Mouse (Mus musculus) erythroblast, adult 5-6 weeks (primary cell): ENCODE data around the gene Krt75. TPM values are rescaled to one million over a fixed set of nuclear protein-coding genes. Genes with fewer than 3 reads are reported as not detected.
"Not testable (repeated sequence)": the region's sequence is repeated elsewhere in the genome, so short reads cannot be mapped to it uniquely, and the experiment has no call there.

Source experiments
- ATAC-seq: replicated peaks from 2 replicates; pipeline ENCODE4 v1.8.0; 2016; ENCODE audit warnings: moderate number of reproducible peaks, mild to moderate bottlenecking, moderate TSS enrichment, inconsistent platforms; ENCODE audit not compliant: poor library complexity, low FRiP score, severe bottlenecking
- total RNA-seq, 2 experiments: library from RNA; stranded (forward) in 1 of 2; stranded (reverse) in 1 of 2; fragments of 150-400 nt in 1 of 2; fragments of 200-764, 138-1000 nt in 1 of 2; gene quantifications; 2 replicates each; pipeline versions ENCODE4 v1.2.3 to v1.2.4; 2015 to 2017; ENCODE audit warnings: low replicate concordance in 2 of 2

The Krt75 gene
- total RNA-seq, 2 experiments from 2014 or later, result not detected

GRCm38 (mm10) chr15:101522556-101523232 is 51.0 kb downstream of the Krt75 start:
- no peak for ATAC-seq

GRCm38 (mm10) chr15:101519792-101520191 is 53.9 kb downstream of the Krt75 start:
- no peak for ATAC-seq

- ATAC-seq, result not testable (repeated sequence)
Measured at GRCm38 (mm10) chr15:101517161-101517560, 56.5 kb downstream of the Krt75 start, which contains the start of gene Gm49425. TSS of gene Gm49425 (minus strand) at chr15:101517261.

Other genes with a start within 250 kb of the Krt75 start
- gene Krt80, start 203.7 kb downstream of the Krt75 start, total RNA-seq (2015; ENCODE audit: low replicate concordance), result 9.4 and 9.6 TPM in 2 replicates
- 2.4 TPM in 2 replicates for gene Krt80, start 203.7 kb downstream of the Krt75 start, total RNA-seq (2017; ENCODE audit: low replicate concordance)
- gene Krt7, start 162.9 kb downstream of the Krt75 start, total RNA-seq (2015; ENCODE audit: low replicate concordance), result not detected in 2 replicates
- 1.2 and 5.6 TPM in 2 replicates for gene Krt7, start 162.9 kb downstream of the Krt75 start, total RNA-seq (2017; ENCODE audit: low replicate concordance)
- gene Krt87, start 135.1 kb downstream of the Krt75 start, total RNA-seq (2015; ENCODE audit: low replicate concordance), result not detected in 2 replicates
- not detected in 2 replicates for gene Krt87, start 135.1 kb downstream of the Krt75 start, total RNA-seq (2017; ENCODE audit: low replicate concordance)
- gene Krt88, start 126.2 kb downstream of the Krt75 start, total RNA-seq (2015; ENCODE audit: low replicate concordance), result not detected in 2 replicates
- not detected in 2 replicates for gene Krt88, start 126.2 kb downstream of the Krt75 start, total RNA-seq (2017; ENCODE audit: low replicate concordance)
- gene Krt81, start 110.2 kb downstream of the Krt75 start, total RNA-seq (2015; ENCODE audit: low replicate concordance), result not detected in 2 replicates
- gene Krt81, start 110.2 kb downstream of the Krt75 start, total RNA-seq (2017; ENCODE audit: low replicate concordance), result not detected in 2 replicates
- gene Krt86, start 100.4 kb downstream of the Krt75 start, total RNA-seq (2015; ENCODE audit: low replicate concordance), result not detected in 2 replicates
- not detected in 2 replicates for gene Krt86, start 100.4 kb downstream of the Krt75 start, total RNA-seq (2017; ENCODE audit: low replicate concordance)
- gene Krt83, start 82.4 kb downstream of the Krt75 start, total RNA-seq (2015; ENCODE audit: low replicate concordance), result not detected in 2 replicates
- 0.56 TPM in 1 of 2 replicates, not detected in the other for gene Krt83, start 82.4 kb downstream of the Krt75 start, total RNA-seq (2017; ENCODE audit: low replicate concordance)
- gene Gm49425, start 56.6 kb downstream of the Krt75 start, total RNA-seq (2015; ENCODE audit: low replicate concordance), result not detected in 2 replicates
- not detected in 2 replicates for gene Gm49425, start 56.6 kb downstream of the Krt75 start, total RNA-seq (2017; ENCODE audit: low replicate concordance)
- not detected in 2 replicates for gene Krt84, start 41.1 kb downstream of the Krt75 start, total RNA-seq (2015; ENCODE audit: low replicate concordance)
- not detected in 2 replicates for gene Krt84, start 41.1 kb downstream of the Krt75 start, total RNA-seq (2017; ENCODE audit: low replicate concordance)
- not detected in 2 replicates for gene Krt82, start 23.2 kb downstream of the Krt75 start, total RNA-seq (2015; ENCODE audit: low replicate concordance)
- not detected in 2 replicates for gene Krt82, start 23.2 kb downstream of the Krt75 start, total RNA-seq (2017; ENCODE audit: low replicate concordance)
- not detected in 2 replicates for gene Krt90, start 11.0 kb downstream of the Krt75 start, total RNA-seq (2015; ENCODE audit: low replicate concordance)
- gene Krt90, start 11.0 kb downstream of the Krt75 start, total RNA-seq (2017; ENCODE audit: low replicate concordance), result not detected in 2 replicates
- not detected in 2 replicates for gene Gm5414, start 54.3 kb upstream of the Krt75 start, total RNA-seq (2015; ENCODE audit: low replicate concordance)
- gene Gm5414, start 54.3 kb upstream of the Krt75 start, total RNA-seq (2017; ENCODE audit: low replicate concordance), result not detected in 2 replicates
- not detected in 2 replicates for gene Gm5478, start 73.5 kb upstream of the Krt75 start, total RNA-seq (2015; ENCODE audit: low replicate concordance)
- gene Gm5478, start 73.5 kb upstream of the Krt75 start, total RNA-seq (2017; ENCODE audit: low replicate concordance), result not detected in 2 replicates
- gene Krt6b, start 106.4 kb upstream of the Krt75 start, total RNA-seq (2015; ENCODE audit: low replicate concordance), result not detected in 2 replicates
- not detected in 2 replicates for gene Krt6b, start 106.4 kb upstream of the Krt75 start, total RNA-seq (2017; ENCODE audit: low replicate concordance)
- not detected in 2 replicates for gene Krt6a, start 120.4 kb upstream of the Krt75 start, total RNA-seq (2015; ENCODE audit: low replicate concordance)
- not detected in 2 replicates for gene Krt6a, start 120.4 kb upstream of the Krt75 start, total RNA-seq (2017; ENCODE audit: low replicate concordance)
- gene Krt5, start 139.0 kb upstream of the Krt75 start, total RNA-seq (2015; ENCODE audit: low replicate concordance), result not detected in 2 replicates
- not detected in 2 replicates for gene Krt5, start 139.0 kb upstream of the Krt75 start, total RNA-seq (2017; ENCODE audit: low replicate concordance)
- gene Krt71, start 169.2 kb upstream of the Krt75 start, total RNA-seq (2015; ENCODE audit: low replicate concordance), result not detected in 2 replicates
- gene Krt71, start 169.2 kb upstream of the Krt75 start, total RNA-seq (2017; ENCODE audit: low replicate concordance), result 0.14 TPM in 1 of 2 replicates, not detected in the other
- not detected in 2 replicates for gene Krt72, start 212.6 kb upstream of the Krt75 start, total RNA-seq (2015; ENCODE audit: low replicate concordance)
- not detected in 2 replicates for gene Krt72, start 212.6 kb upstream of the Krt75 start, total RNA-seq (2017; ENCODE audit: low replicate concordance)
- not detected in 2 replicates for gene Krt73, start 228.4 kb upstream of the Krt75 start, total RNA-seq (2015; ENCODE audit: low replicate concordance)
- gene Krt73, start 228.4 kb upstream of the Krt75 start, total RNA-seq (2017; ENCODE audit: low replicate concordance), result not detected in 2 replicates
- not detected in 2 replicates for gene Krt2, start 244.3 kb upstream of the Krt75 start, total RNA-seq (2015; ENCODE audit: low replicate concordance)
- not detected in 2 replicates for gene Krt2, start 244.3 kb upstream of the Krt75 start, total RNA-seq (2017; ENCODE audit: low replicate concordance)